Comparison of ENCODE assay signal across 8 mouse cellular contexts in genomic region chr15:81745601-81746114, GRCm38 (mm10). TPM values are rescaled to one million over a fixed set of nuclear protein-coding genes. Genes with fewer than 3 reads are reported as not detected.
DNase-seq lines count a peak whose midpoint lies in the region; ATAC-seq and TF ChIP-seq lines count a peak whose summit lies in the region.

No protein-coding gene starts in this region.

- H3K4me1 ChIP-seq in CH12.LX (ENCODE audit: control insufficient read depth in 1 of 2, insufficient read depth in 2 of 2) = peaks cover 12 to 29% of the 10 kb centered on the region in 2 experiments; a peak in 3 of 4 replicates
- peaks cover 8% of the 10 kb centered on the region for H3K4me1 ChIP-seq in bone marrow macrophage, adult 2 months (ENCODE audit: control insufficient read depth, insufficient read depth, low read length)
- H3K4me1 ChIP-seq in forebrain, embryonic 15.5 days = peaks cover 25% of the 10 kb centered on the region

- peak overlapping the region; percentile 69 to 79 (median 73) for H3K4me3 ChIP-seq in CH12.LX (replicated peaks in 1 of 3; ENCODE audit: low read depth in 2 of 3, low read length in 2 of 3, poor library complexity in 1 of 3)
- H3K4me3 ChIP-seq in bone marrow macrophage, adult 2 months (ENCODE audit: insufficient read depth, low read length) = peak overlapping the region; percentile 98
- peak overlapping the region; percentile 81 for H3K4me3 ChIP-seq in forebrain, embryonic 15.5 days

- TF ChIP-seq CTCF in CH12.LX (conservative IDR thresholded peaks at IDR 0.05 in 1 of 2, IDR thresholded peaks at IDR 0.05 in 1 of 2; ENCODE audit: low read depth in 2 of 2, low read length in 2 of 2) = no peak
- no peak for TF ChIP-seq CTCF in bone marrow macrophage, adult 2 months (IDR thresholded peaks at IDR 0.05; ENCODE audit: low read depth, low read length)

- no peak for TF ChIP-seq POLR2A in CH12.LX (IDR thresholded peaks at IDR 0.05; ENCODE audit: low read depth, low read length)
- no peak for TF ChIP-seq POLR2A in bone marrow macrophage, adult 2 months (IDR thresholded peaks at IDR 0.05; ENCODE audit: borderline replicate concordance, low read depth, low read length)

- no peak for TF ChIP-seq EP300 in CH12.LX (IDR thresholded peaks at IDR 0.05; ENCODE audit: low read length)

- DNase-seq in CH12.LX (ENCODE audit: extremely low read depth) = no peak
- DNase-seq in heart, postnatal 36 days = peak; percentile 68 to 69
- DNase-seq in layer of hippocampus, adult 9-11 months = peak; percentile 32
- peak; percentile 89 for DNase-seq in lung, postnatal 10 days
- DNase-seq in ovary, postnatal 14 days (ENCODE audit: low spot score) = peak; percentile 66
- peak; percentile 53 for DNase-seq in urinary bladder, postnatal 14 days (ENCODE audit: low spot score)

- peaks cover 0 to 7% of the 10 kb centered on the region in 2 experiments for H3K36me3 ChIP-seq in CH12.LX (replicated peaks in 1 of 2; ENCODE audit: control insufficient read depth in 1 of 2, insufficient read depth in 1 of 2, low read length in 1 of 2)
- no peaks in the 10 kb centered on the region for H3K36me3 ChIP-seq in forebrain, embryonic 15.5 days

- no peaks in the 10 kb centered on the region for H3K27me3 ChIP-seq in CH12.LX (replicated peaks)
- H3K27me3 ChIP-seq in forebrain, embryonic 15.5 days = no peaks in the 10 kb centered on the region

- peaks cover 22% of the 10 kb centered on the region for H3K79me2 ChIP-seq in CH12.LX (replicated peaks; ENCODE audit: control insufficient read depth, extremely low read depth, insufficient read depth, poor library complexity, severe bottlenecking)

- H3K9ac ChIP-seq in CH12.LX (ENCODE audit: insufficient read depth, low read depth) = peak overlapping the region; percentile 94
- peak overlapping the region; percentile 100 for H3K9ac ChIP-seq in forebrain, embryonic 15.5 days (replicated peaks)

- intact Hi-C loops in heart, postnatal 36 days (cut with DNase I) = loop anchor here (2.0 kb wide), 2 partner anchors 15 to 55 kb away; no protein-coding TSS in a partner anchor

- no peak for TF ChIP-seq RAD21 in CH12.LX (IDR thresholded peaks at IDR 0.05; ENCODE audit: low read depth, low read length)

- peak overlapping the region; percentile 21; the same call in 1 of the 2 replicates for H3K4me2 ChIP-seq in CH12.LX (ENCODE audit: insufficient read depth, low read depth, poor library complexity, severe bottlenecking)
- peak overlapping the region; percentile 71 for H3K4me2 ChIP-seq in forebrain, embryonic 15.5 days (replicated peaks)

- in situ Hi-C loops in CH12.LX (cut with MboI; ENCODE audit: low pct_ligation_motif_present, low pct_unique_long_range_greater_than_20kb, low sequenced_read_pairs) = no loop called here

- ATAC-seq in forebrain, embryonic 15.5 days (replicated peaks) = peak; percentile 88

- no peaks in the 10 kb centered on the region for H3K9me3 ChIP-seq in CH12.LX (replicated peaks; ENCODE audit: low read length)
- no peaks in the 10 kb centered on the region for H3K9me3 ChIP-seq in forebrain, embryonic 15.5 days

- dilution Hi-C loops in CH12.LX (cut with MboI; ENCODE audit: extremely low pct_ligation_motif_present, extremely low pct_unique_long_range_greater_than_20kb, low sequenced_read_pairs) = no loop called here

- WGBS in forebrain, embryonic 15.5 days = under 1% methylated on average over 33 of the region's 33 CpGs

- H3K27ac ChIP-seq in CH12.LX (ENCODE audit: insufficient read depth, low read depth) = no peak overlapping the region
- no peak overlapping the region for H3K27ac ChIP-seq in bone marrow macrophage, adult 2 months (ENCODE audit: insufficient read depth, low read depth, low read length)
- H3K27ac ChIP-seq in forebrain, embryonic 15.5 days (replicated peaks) = peak overlapping the region; percentile 91

TF ChIP-seq in CH12.LX, 34 proteins besides CTCF, POLR2A, EP300 and RAD21:
- TF ChIP-seq HCFC1 (IDR thresholded peaks at IDR 0.05; ENCODE audit: low read depth, low read length) (peak; percentile 54), TCF12 (IDR thresholded peaks at IDR 0.05; ENCODE audit: low read depth, low read length) (0 out of 2 replicates have a peak, but pooled peaks have one; percentile 23), ZNF384 (IDR thresholded peaks at IDR 0.05; ENCODE audit: low read depth, low read length) (no peak), USF1 (IDR thresholded peaks at IDR 0.05; ENCODE audit: low read depth, low read length) (no peak), JUND (conservative IDR thresholded peaks at IDR 0.05; ENCODE audit: low read depth, low read length) (no peak), UBTF (IDR thresholded peaks at IDR 0.05; ENCODE audit: low read depth, low read length) (peak; percentile 100), SIN3A (IDR thresholded peaks at IDR 0.05; ENCODE audit: low read length) (peak; percentile 30; the same call in 1 of the 2 replicates), ELF1 (IDR thresholded peaks at IDR 0.05; ENCODE audit: low read depth, low read length) (no peak)
TF ChIP-seq in CH12.LX: peak in this region for 4.

RNA-seq across cellular contexts. Expression of gene Rangap1, which starts 0.3 kb away (rescaled TPM):
- total RNA-seq in CH12.LX (2012; rRNA removed) (180 and 227 TPM in 2 replicates), CH12.LX (2014; rRNA removed) (128 and 130 TPM in 2 replicates)
- polyA plus RNA-seq in CH12.LX (2012; ENCODE audit: insufficient read length, low read depth) = 207 and 213 TPM in 2 replicates
- 54.7 and 54.8 TPM in 2 replicates for polyA plus RNA-seq in bone marrow macrophage, adult 2 months (2012; ENCODE audit: insufficient read depth, insufficient read length, missing spikeins)
- polyA plus RNA-seq in forebrain, embryonic 15.5 days (2015; fragmentation: Nextera tagmentation; extraction: Ambion mirVana) = 130 and 131 TPM in 2 replicates
- total RNA-seq in heart, postnatal 36 days (2021) = 10 to 100 TPM; 24.9 to 25.1 TPM

RNA-seq across cellular contexts. Expression of gene Zc3h7b, which starts 0.8 kb away (rescaled TPM):
- total RNA-seq in CH12.LX (2012; rRNA removed) (19.7 and 20.4 TPM in 2 replicates), CH12.LX (2014; rRNA removed) (7.9 and 8.4 TPM in 2 replicates)
- 37.2 and 43.1 TPM in 2 replicates for polyA plus RNA-seq in CH12.LX (2012; ENCODE audit: insufficient read length, low read depth)
- 13.3 and 13.6 TPM in 2 replicates for polyA plus RNA-seq in bone marrow macrophage, adult 2 months (2012; ENCODE audit: insufficient read depth, insufficient read length, missing spikeins)
- 50.2 and 50.7 TPM in 2 replicates for polyA plus RNA-seq in forebrain, embryonic 15.5 days (2015; fragmentation: Nextera tagmentation; extraction: Ambion mirVana)
- total RNA-seq in heart, postnatal 36 days (2021) = 10 to 100 TPM; 73.7 to 73.9 TPM

RNA-seq across cellular contexts. Expression of gene Chadl, which starts 48.6 kb away (rescaled TPM):
- total RNA-seq in CH12.LX (2012; rRNA removed) = 0.17 and 0.21 TPM in 2 replicates
- not detected in 2 replicates for total RNA-seq in CH12.LX (2014; rRNA removed)
- polyA plus RNA-seq in CH12.LX (2012; ENCODE audit: insufficient read length, low read depth) = 0.40 and 0.51 TPM in 2 replicates
- polyA plus RNA-seq in bone marrow macrophage, adult 2 months (2012; ENCODE audit: insufficient read depth, insufficient read length, missing spikeins) = 0.67 TPM in 1 of 2 replicates, not detected in the other
- polyA plus RNA-seq in forebrain, embryonic 15.5 days (2015; fragmentation: Nextera tagmentation; extraction: Ambion mirVana) = 19.8 and 20.1 TPM in 2 replicates
- total RNA-seq in heart, postnatal 36 days (2021) = 1 to 10 TPM; 1.5 to 2.1 TPM

RNA-seq across cellular contexts. Expression of gene Tef, which starts 56.6 kb away (rescaled TPM):
- total RNA-seq in CH12.LX (2012; rRNA removed) = 12.8 and 14.9 TPM in 2 replicates
- 14.4 and 14.7 TPM in 2 replicates for total RNA-seq in CH12.LX (2014; rRNA removed)
- polyA plus RNA-seq in CH12.LX (2012; ENCODE audit: insufficient read length, low read depth) = 15.8 and 17.2 TPM in 2 replicates
- polyA plus RNA-seq in bone marrow macrophage, adult 2 months (2012; ENCODE audit: insufficient read depth, insufficient read length, missing spikeins) = 69.3 and 74.1 TPM in 2 replicates
- polyA plus RNA-seq in forebrain, embryonic 15.5 days (2015; fragmentation: Nextera tagmentation; extraction: Ambion mirVana) = 31.9 and 32.6 TPM in 2 replicates
- 100 to 1,000 TPM; 123 to 132 TPM for total RNA-seq in heart, postnatal 36 days (2021)

Comparison
In these comparisons a context has a peak if more than half of its experiments do, and no peak if none do; other contexts are left out.
1. RNA of gene Chadl, which starts 48.6 kb away (polyA plus RNA-seq): 19.8 to 20.1 TPM in forebrain, embryonic 15.5 days; 0.67 TPM in bone marrow macrophage, adult 2 months and 0.40 to 0.51 TPM in CH12.LX; every median in the first group is over 10 times any median in the second.
2. Peak in every context shown above with its lines, with median percentiles within 50 percentile points of each other: H3K4me3 ChIP-seq.